Mouse (Mus musculus) brain, embryonic 14.5 days (tissue): ENCODE data around the gene Vcp.

Source experiments
- CTCF ChIP-seq: fragments of 200-500 bp; IDR thresholded peaks from 2 replicates; pipeline ENCODE4 v1.5.1; 2012; ENCODE audit warnings: inconsistent platforms, mild to moderate bottlenecking, moderate library complexity, borderline replicate concordance; ENCODE audit not compliant: insufficient read depth, insufficient read length; ENCODE audit errors: extremely low read depth
- POLR2A ChIP-seq: fragments of 200-500 bp; IDR thresholded peaks from 2 replicates; pipeline ENCODE4 v1.6.1; 2012; ENCODE audit warnings: mild to moderate bottlenecking, inconsistent platforms, borderline replicate concordance; ENCODE audit not compliant: poor library complexity, insufficient read depth, insufficient read length, severe bottlenecking; ENCODE audit errors: extremely low read depth

DNA sequence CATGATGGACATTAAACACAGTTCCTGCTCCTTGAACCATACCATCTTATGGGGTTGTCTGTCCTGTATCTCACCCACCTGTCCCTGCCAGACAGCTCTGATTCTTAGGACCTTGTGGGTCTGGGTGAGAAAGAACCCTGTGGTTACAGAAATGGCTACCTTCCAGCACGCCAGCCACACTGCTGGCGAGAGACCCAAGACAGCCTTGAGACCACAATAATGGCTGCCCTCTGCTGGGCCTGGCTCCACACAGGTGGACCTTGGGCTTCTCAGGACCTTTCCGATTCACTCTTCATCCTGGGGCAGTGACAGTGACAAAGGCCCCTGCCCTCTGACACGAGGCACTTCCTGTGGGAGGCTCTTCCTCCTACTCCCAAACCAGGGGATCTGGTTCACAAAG, 40.9 kb downstream of the Vcp start:
- no peak for TF ChIP-seq POLR2A
- no peak for TF ChIP-seq CTCF
